Mouse (Mus musculus): ENCODE results near the gene Tigar. TPM values are rescaled to one million over a fixed set of nuclear protein-coding genes. Genes with fewer than 3 reads are reported as not detected.
A peak's percentile ranks its signal among the peaks of the same experiment; 100 is the strongest.

The Tigar gene
- total and polyA plus RNA-seq, 3 experiments = 1.1 to 4.7 (median 2.5) TPM

GRCm38 (mm10) chr6:127108368-127109060 is 843 bp downstream of the Tigar start:
- peak overlapping the region; percentile 77 for H3K4me3 ChIP-seq (ENCODE audit: low read depth, low read length)
- ATAC-seq (ENCODE audit: extremely low read depth, insufficient number of reproducible peaks, low FRiP score, poor library complexity, severe bottlenecking) (no peak), DNase-seq (ENCODE audit: low spot score) (no peak)
- peaks cover 16% of the 10 kb centered on the region for H3K4me1 ChIP-seq (ENCODE audit: insufficient read depth, low read depth, low read length)
- peaks cover 33% of the 10 kb centered on the region for H3K27me3 ChIP-seq (ENCODE audit: insufficient read depth, low read length)
- peaks cover 2% of the 10 kb centered on the region for H3K36me3 ChIP-seq (replicated peaks)
- H3K9me3 ChIP-seq (replicated peaks) = no peaks in the 10 kb centered on the region
- TF ChIP-seq GATA2 (IDR thresholded peaks at IDR 0.05; ENCODE audit: borderline replicate concordance, low read depth, low read length) (no peak), CTCF (IDR thresholded peaks at IDR 0.05; ENCODE audit: low read depth, low read length) (no peak), TAL1 (conservative IDR thresholded peaks at IDR 0.05; ENCODE audit: low read depth, low read length) (no peak), GATA1 (IDR thresholded peaks at IDR 0.05; ENCODE audit: borderline replicate concordance, low read length) (no peak), POLR2AphosphoS5 (IDR thresholded peaks at IDR 0.05; ENCODE audit: insufficient replicate concordance, low read depth, low read length) (no peak)

GRCm38 (mm10) chr6:127107413-127107812 is 1.9 kb downstream of the Tigar start:
- Histone ChIP-seq H3K4me1 (ENCODE audit: insufficient read depth, low read depth, low read length) (peaks cover 16% of the 10 kb centered on the region), H3K27me3 (ENCODE audit: insufficient read depth, low read length) (peaks cover 28% of the 10 kb centered on the region), H3K4me3 (ENCODE audit: low read depth, low read length) (no peak overlapping the region)

GRCm38 (mm10) chr6:127106726-127107125 is 2.6 kb downstream of the Tigar start:
- Histone ChIP-seq H3K4me1 (ENCODE audit: insufficient read depth, low read depth, low read length) (peaks cover 16% of the 10 kb centered on the region), H3K36me3 (replicated peaks) (peaks cover 8% of the 10 kb centered on the region), H3K9me3 (replicated peaks) (no peaks in the 10 kb centered on the region), H3K27me3 (ENCODE audit: insufficient read depth, low read length) (peaks cover 22% of the 10 kb centered on the region), H3K4me3 (ENCODE audit: low read depth, low read length) (no peak overlapping the region)
- ATAC-seq (ENCODE audit: extremely low read depth, insufficient number of reproducible peaks, low FRiP score, poor library complexity, severe bottlenecking) = no peak
- DNase-seq (ENCODE audit: low spot score) = no peak
- TF ChIP-seq CTCF (IDR thresholded peaks at IDR 0.05; ENCODE audit: low read depth, low read length) = no peak
- TF ChIP-seq GATA1 (IDR thresholded peaks at IDR 0.05; ENCODE audit: borderline replicate concordance, low read length) = no peak
- no peak for TF ChIP-seq POLR2AphosphoS5 (IDR thresholded peaks at IDR 0.05; ENCODE audit: insufficient replicate concordance, low read depth, low read length)
- no peak for TF ChIP-seq TAL1 (conservative IDR thresholded peaks at IDR 0.05; ENCODE audit: low read depth, low read length)
- TF ChIP-seq GATA2 (IDR thresholded peaks at IDR 0.05; ENCODE audit: borderline replicate concordance, low read depth, low read length) = no peak

More at GRCm38 (mm10) chr6:127107413-127107812, 1.9 kb downstream of the Tigar start:
- TF ChIP-seq CTCF (IDR thresholded peaks at IDR 0.05; ENCODE audit: low read depth, low read length) = no peak
- no peak for TF ChIP-seq GATA1 (IDR thresholded peaks at IDR 0.05; ENCODE audit: borderline replicate concordance, low read length)
- TF ChIP-seq POLR2AphosphoS5 (IDR thresholded peaks at IDR 0.05; ENCODE audit: insufficient replicate concordance, low read depth, low read length) = no peak
- no peak for TF ChIP-seq TAL1 (conservative IDR thresholded peaks at IDR 0.05; ENCODE audit: low read depth, low read length)
- no peak for TF ChIP-seq GATA2 (IDR thresholded peaks at IDR 0.05; ENCODE audit: borderline replicate concordance, low read depth, low read length)
- Histone ChIP-seq H3K36me3 (replicated peaks) (peaks cover 4% of the 10 kb centered on the region), H3K9me3 (replicated peaks) (no peaks in the 10 kb centered on the region)
- ATAC-seq (ENCODE audit: extremely low read depth, insufficient number of reproducible peaks, low FRiP score, poor library complexity, severe bottlenecking) (no peak), DNase-seq (ENCODE audit: low spot score) (no peak)

- ATAC-seq (ENCODE audit: extremely low read depth, insufficient number of reproducible peaks, low FRiP score, poor library complexity, severe bottlenecking) (no peak), DNase-seq (ENCODE audit: low spot score) (no peak)
- Histone ChIP-seq H3K36me3 (replicated peaks) (peaks cover 11% of the 10 kb centered on the region), H3K27me3 (ENCODE audit: insufficient read depth, low read length) (peaks cover 16% of the 10 kb centered on the region), H3K4me1 (ENCODE audit: insufficient read depth, low read depth, low read length) (peaks cover 16% of the 10 kb centered on the region), H3K4me3 (ENCODE audit: low read depth, low read length) (no peak overlapping the region), H3K9me3 (replicated peaks) (no peaks in the 10 kb centered on the region)
- TF ChIP-seq TAL1 (conservative IDR thresholded peaks at IDR 0.05; ENCODE audit: low read depth, low read length) (no peak), GATA2 (IDR thresholded peaks at IDR 0.05; ENCODE audit: borderline replicate concordance, low read depth, low read length) (no peak), CTCF (IDR thresholded peaks at IDR 0.05; ENCODE audit: low read depth, low read length) (no peak), GATA1 (IDR thresholded peaks at IDR 0.05; ENCODE audit: borderline replicate concordance, low read length) (no peak), POLR2AphosphoS5 (IDR thresholded peaks at IDR 0.05; ENCODE audit: insufficient replicate concordance, low read depth, low read length) (no peak)
Measured at GRCm38 (mm10) chr6:127106189-127106588, 3.2 kb downstream of the Tigar start.

- H3K4me1 ChIP-seq (ENCODE audit: insufficient read depth, low read depth, low read length) = peaks cover 16% of the 10 kb centered on the region
- peaks cover 19% of the 10 kb centered on the region for H3K36me3 ChIP-seq (replicated peaks)
- no peak overlapping the region for H3K4me3 ChIP-seq (ENCODE audit: low read depth, low read length)
- ATAC-seq (ENCODE audit: extremely low read depth, insufficient number of reproducible peaks, low FRiP score, poor library complexity, severe bottlenecking) (no peak), DNase-seq (ENCODE audit: low spot score) (no peak)
- no peaks in the 10 kb centered on the region for H3K9me3 ChIP-seq (replicated peaks)
- peaks cover 11% of the 10 kb centered on the region for H3K27me3 ChIP-seq (ENCODE audit: insufficient read depth, low read length)
- TF ChIP-seq CTCF (IDR thresholded peaks at IDR 0.05; ENCODE audit: low read depth, low read length) (peak; percentile 22; the same call in 1 of the 2 replicates), GATA2 (IDR thresholded peaks at IDR 0.05; ENCODE audit: borderline replicate concordance, low read depth, low read length) (no peak), TAL1 (conservative IDR thresholded peaks at IDR 0.05; ENCODE audit: low read depth, low read length) (no peak), GATA1 (IDR thresholded peaks at IDR 0.05; ENCODE audit: borderline replicate concordance, low read length) (no peak), POLR2AphosphoS5 (IDR thresholded peaks at IDR 0.05; ENCODE audit: insufficient replicate concordance, low read depth, low read length) (no peak)
Measured at GRCm38 (mm10) chr6:127105107-127105506, 4.2 kb downstream of the Tigar start.

- Histone ChIP-seq H3K9me3 (replicated peaks) (no peaks in the 10 kb centered on the region), H3K36me3 (replicated peaks) (peaks cover 19% of the 10 kb centered on the region), H3K4me3 (ENCODE audit: low read depth, low read length) (no peak overlapping the region), H3K4me1 (ENCODE audit: insufficient read depth, low read depth, low read length) (peaks cover 12% of the 10 kb centered on the region), H3K27me3 (ENCODE audit: insufficient read depth, low read length) (peaks cover 11% of the 10 kb centered on the region)
- no peak for ATAC-seq (ENCODE audit: extremely low read depth, insufficient number of reproducible peaks, low FRiP score, poor library complexity, severe bottlenecking)
- no peak for DNase-seq (ENCODE audit: low spot score)
- TF ChIP-seq CTCF (IDR thresholded peaks at IDR 0.05; ENCODE audit: low read depth, low read length) = no peak
- no peak for TF ChIP-seq POLR2AphosphoS5 (IDR thresholded peaks at IDR 0.05; ENCODE audit: insufficient replicate concordance, low read depth, low read length)
- no peak for TF ChIP-seq GATA1 (IDR thresholded peaks at IDR 0.05; ENCODE audit: borderline replicate concordance, low read length)
- TF ChIP-seq GATA2 (IDR thresholded peaks at IDR 0.05; ENCODE audit: borderline replicate concordance, low read depth, low read length) = no peak
- TF ChIP-seq TAL1 (conservative IDR thresholded peaks at IDR 0.05; ENCODE audit: low read depth, low read length) = no peak
Measured at GRCm38 (mm10) chr6:127104396-127105029, 4.8 kb downstream of the Tigar start.
